Mouse (Mus musculus): ENCODE data around the gene Serpinb13. TPM values are rescaled to one million over a fixed set of nuclear protein-coding genes. Genes with fewer than 3 reads are reported as not detected.
A peak's percentile ranks its signal among the peaks of the same experiment; 100 is the strongest.
"Not testable (repeated sequence)": the region's sequence is repeated elsewhere in the genome, so short reads cannot be mapped to it uniquely, and the experiment has no call there.

Serpinb13 gene
- total RNA-seq (2021) = not detected
- long read RNA-seq, experiment 1 = 0 reads
- long read RNA-seq, experiment 2 = 0 reads

- DNase-seq = no peak
Observed at GRCm38 (mm10) chr1:106980684-106981083, at the start of gene Serpinb13. Serpinb13 (plus strand) TSS chr1:106980984.

GRCm38 (mm10) chr1:106931954-106932353 lies 48.8 kb upstream of the Serpinb13 start:
- no peak for DNase-seq

GRCm38 (mm10) chr1:106933658-106934057 lies 47.1 kb upstream of the Serpinb13 start:
- DNase-seq = no peak

- no peak for DNase-seq
Observed at GRCm38 (mm10) chr1:106934265-106934664, 46.5 kb upstream of the Serpinb13 start, which contains the start of gene Serpinb12. Serpinb12 (plus strand) TSS chr1:106934449.

- no peak for DNase-seq
Observed at GRCm38 (mm10) chr1:106947217-106947616, 33.6 kb upstream of the Serpinb13 start.

- no peak for DNase-seq
Observed at GRCm38 (mm10) chr1:106959981-106960380, 20.8 kb upstream of the Serpinb13 start.

GRCm38 (mm10) chr1:106961023-106961422 lies 19.8 kb upstream of the Serpinb13 start:
- peak; percentile 27 to 36 for DNase-seq

- no peak for DNase-seq
Observed at GRCm38 (mm10) chr1:106983092-106983491, 2.3 kb downstream of the Serpinb13 start.

GRCm38 (mm10) chr1:106983865-106984264 lies 3.1 kb downstream of the Serpinb13 start:
- no peak for DNase-seq

GRCm38 (mm10) chr1:107000424-107000823 lies 19.6 kb downstream of the Serpinb13 start:
- DNase-seq = peak; percentile 48 to 77

GRCm38 (mm10) chr1:107001754-107002153 lies 21.0 kb downstream of the Serpinb13 start:
- no peak for DNase-seq

GRCm38 (mm10) chr1:107006316-107006715 lies 25.5 kb downstream of the Serpinb13 start:
- DNase-seq = no peak

GRCm38 (mm10) chr1:107014530-107014929 lies 33.7 kb downstream of the Serpinb13 start:
- peak in 1 of 2 experiments; percentile 27 for DNase-seq

- DNase-seq = no peak
Observed at GRCm38 (mm10) chr1:107015210-107015609, 34.4 kb downstream of the Serpinb13 start.

GRCm38 (mm10) chr1:107025886-107026285 lies 45.1 kb downstream of the Serpinb13 start:
- DNase-seq = no peak

- not testable (repeated sequence) for DNase-seq
Observed at GRCm38 (mm10) chr1:107034236-107034635, 53.5 kb downstream of the Serpinb13 start.

Other genes starting within 250 kb of the Serpinb13 start
- 10 to 100 TPM; 29.9 to 49.8 TPM for gene Kdsr, start 221.3 kb upstream of the Serpinb13 start, total RNA-seq (2021)
- gene Vps4b, start 184.3 kb upstream of the Serpinb13 start, total RNA-seq (2021) = 100 to 1,000 TPM in 1 of 2 experiments, 10 to 100 TPM in 1; 91.1 to 118 TPM
- not detected for gene Serpinb5, start 119.8 kb upstream of the Serpinb13 start, total RNA-seq (2021)
- not detected for gene Serpinb12, start 46.5 kb upstream of the Serpinb13 start, total RNA-seq (2021)
- gene Serpinb3a, start 71.3 kb downstream of the Serpinb13 start, total RNA-seq (2021) = not detected
- gene Serpinb3d, start 102.5 kb downstream of the Serpinb13 start, total RNA-seq (2021) = not detected